Mouse (Mus musculus) intestine, postnatal 0 days (tissue): Measurements from ENCODE around the gene Fbxw20. TPM values are rescaled to one million over a fixed set of nuclear protein-coding genes. Genes with fewer than 3 reads are reported as not detected.
"Not testable (repeated sequence)": the region's sequence is repeated elsewhere in the genome, so short reads cannot be mapped to it uniquely, and the experiment has no call there.

Source experiments
- ATAC-seq: fragments of 200-750 bp; cut with Nextera tagmentation; 2 replicates; pipeline ENCODE4 v1.8.0; 2017; ENCODE audit warnings: mild to moderate bottlenecking, moderate TSS enrichment, moderate library complexity
- H3K27ac ChIP-seq: fragments of 300-500 bp; sonication (generic); 2 replicates; pipeline ENCODE4 v1.5.1; 2014; ENCODE audit warnings: mild to moderate bottlenecking, low read depth, low read length, moderate library complexity
- H3K27me3 ChIP-seq: fragments of 300-500 bp; sonication (generic); replicated peaks from 2 replicates; pipeline ENCODE4 v1.6.1; 2014; ENCODE audit warnings: low read length, mixed read lengths; ENCODE audit not compliant: control insufficient read depth, insufficient read depth
- H3K36me3 ChIP-seq: fragments of 300-500 bp; sonication (generic); 2 replicates; pipeline ENCODE4 v1.6.1; 2014; ENCODE audit warnings: mild to moderate bottlenecking, moderate library complexity; ENCODE audit not compliant: control insufficient read depth, insufficient read depth
- H3K4me1 ChIP-seq: fragments of 300-500 bp; sonication (generic); replicated peaks from 2 replicates; pipeline ENCODE4 v1.6.1; 2014; ENCODE audit warnings: antibody characterized with exemption, low read length, mixed read lengths; ENCODE audit not compliant: control insufficient read depth, insufficient read depth
- H3K4me2 ChIP-seq: fragments of 300-500 bp; sonication (generic); replicated peaks from 2 replicates; pipeline ENCODE4 v1.6.1; 2014; ENCODE audit warnings: low read depth, mild to moderate bottlenecking, moderate library complexity
- H3K4me3 ChIP-seq: fragments of 300-500 bp; sonication (generic); 2 replicates; pipeline ENCODE4 v1.5.1; 2014; ENCODE audit warnings: low read depth, low read length
- H3K9ac ChIP-seq: fragments of 300-500 bp; sonication (generic); 2 replicates; pipeline ENCODE4 v1.6.1; 2014; ENCODE audit warnings: mild to moderate bottlenecking, low read depth, low read length
- H3K9me3 ChIP-seq: fragments of 300-500 bp; sonication (generic); 2 replicates; pipeline ENCODE4 v1.6.1; 2016; ENCODE audit warnings: mixed run types; ENCODE audit not compliant: control insufficient read depth
- CTCF ChIP-seq: sonication (generic); IDR thresholded peaks from 2 replicates; pipeline ENCODE4 v1.5.1; 2016; ENCODE audit warnings: low read depth, mild to moderate bottlenecking, control low read depth, antibody characterized with exemption, moderate library complexity
- WGBS: fragments of 180-500 bp; shearing (Covaris S2); extraction: QIAGEN DNeasy Blood & Tissue Kit; methylation state at CpG from one replicate; pipeline ENCODE4 v1.1.7; 2014; 5-methylcytosine and 5-hydroxymethylcytosine counted together
- polyA plus RNA-seq: library from polyadenylated mRNA; unstranded; fragments of >200 nt; fragmentation: Nextera tagmentation; extraction: Ambion mirVana; gene quantifications from 2 replicates; pipeline ENCODE4 v1.2.1, GENCODE M21; 2015

The Fbxw20 gene
- not detected in 2 replicates for polyA plus RNA-seq

DNA sequence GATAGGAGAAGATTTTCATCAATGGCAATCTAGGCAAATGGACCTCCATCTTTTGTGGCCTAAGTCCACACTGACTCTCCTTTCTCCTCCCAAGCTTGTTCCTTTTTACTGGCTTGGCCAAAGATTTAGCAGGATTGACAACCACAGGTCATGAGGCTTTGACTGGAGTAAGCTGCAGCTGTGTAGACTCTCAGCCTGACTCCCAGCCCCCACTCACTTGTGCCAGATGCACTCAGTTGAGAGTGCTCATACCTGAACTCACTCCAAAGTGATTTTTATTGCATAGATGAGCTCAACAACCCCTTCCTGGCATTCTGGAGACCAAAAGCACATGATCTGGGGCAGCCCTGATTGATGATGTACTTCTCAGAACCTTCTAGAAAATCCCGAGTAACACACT lies at the start of gene Fbxw20:
Gene Fbxw20 (minus strand): TSS at position 101 of the 400 bp plus-strand sequence.
- no peak for ATAC-seq
- Histone ChIP-seq H3K4me2 (no peak within 1 kb of the TSS), H3K4me3 (no peak within 1 kb of the TSS), H3K9me3 (no peaks in the 10 kb centered on the region), H3K9ac (no peak within 1 kb of the TSS), H3K4me1 (no peaks in the 10 kb centered on the region), H3K27me3 (no peaks in the 10 kb centered on the region), H3K36me3 (no peaks in the 10 kb centered on the region), H3K27ac (no peak within 1 kb of the TSS)
- 85% methylated on average over 1 of the region's 1 CpGs for WGBS
- TF ChIP-seq CTCF = no peak

DNA sequence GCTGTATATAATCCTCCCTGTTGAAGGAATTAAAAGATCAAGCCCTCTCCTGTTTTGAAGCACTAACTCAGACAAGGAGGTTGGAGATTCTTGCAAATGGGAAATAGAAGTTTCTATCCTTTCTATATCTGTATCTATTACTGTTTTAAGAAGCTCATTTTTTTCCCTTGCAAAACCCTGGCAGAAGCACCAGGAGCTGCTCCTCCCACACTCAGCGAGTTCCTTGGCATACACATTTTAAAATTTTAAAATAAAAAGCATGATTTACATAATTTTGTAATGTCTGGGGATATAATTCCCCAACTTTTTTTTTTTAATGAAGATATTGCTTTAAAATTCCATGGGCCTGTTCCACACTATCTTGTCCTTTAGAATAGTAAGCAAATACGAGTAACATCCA lies 28.5 kb upstream of the Fbxw20 start:
- Histone ChIP-seq H3K27ac (no peak overlapping the region), H3K4me1 (no peaks in the 10 kb centered on the region), H3K4me3 (no peak overlapping the region), H3K27me3 (no peaks in the 10 kb centered on the region), H3K4me2 (no peak overlapping the region), H3K9ac (no peak overlapping the region), H3K36me3 (no peaks in the 10 kb centered on the region), H3K9me3 (0 out of 2 replicates have a peak, but pooled peaks cover 2% of the 10 kb centered on the region)
- no peak for ATAC-seq
- no peak for TF ChIP-seq CTCF
- WGBS = 77% methylated on average over 2 of the region's 2 CpGs

DNA sequence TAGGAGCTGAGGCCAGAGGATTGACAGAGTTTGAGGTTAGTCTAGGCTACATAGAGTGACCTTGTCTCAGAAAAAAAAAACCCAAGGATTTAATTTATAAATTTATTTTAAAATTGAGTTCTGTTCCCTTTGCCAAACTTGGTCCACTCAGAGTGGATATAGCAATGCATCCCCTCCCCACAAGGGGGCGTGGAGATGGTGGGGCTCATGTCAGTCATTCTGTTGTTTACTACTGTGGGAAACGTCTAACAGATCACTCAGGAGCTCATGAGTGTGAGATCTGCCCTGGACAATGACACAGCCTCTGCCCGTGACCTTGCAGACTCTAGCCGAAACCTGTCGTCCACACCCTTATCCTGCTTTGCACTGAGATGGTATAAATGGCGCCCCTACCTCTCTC lies 16.1 kb downstream of the Fbxw20 start:
- H3K36me3 ChIP-seq = no peaks in the 10 kb centered on the region
- WGBS = 64% methylated on average over 6 of the region's 6 CpGs
- no peak for ATAC-seq
- no peaks in the 10 kb centered on the region for H3K9me3 ChIP-seq
- no peaks in the 10 kb centered on the region for H3K27me3 ChIP-seq
- no peak overlapping the region for H3K9ac ChIP-seq
- TF ChIP-seq CTCF = peak; percentile 50
- H3K4me2 ChIP-seq = no peak overlapping the region
- H3K27ac ChIP-seq = no peak overlapping the region
- H3K4me1 ChIP-seq = no peaks in the 10 kb centered on the region
- H3K4me3 ChIP-seq = no peak overlapping the region

DNA sequence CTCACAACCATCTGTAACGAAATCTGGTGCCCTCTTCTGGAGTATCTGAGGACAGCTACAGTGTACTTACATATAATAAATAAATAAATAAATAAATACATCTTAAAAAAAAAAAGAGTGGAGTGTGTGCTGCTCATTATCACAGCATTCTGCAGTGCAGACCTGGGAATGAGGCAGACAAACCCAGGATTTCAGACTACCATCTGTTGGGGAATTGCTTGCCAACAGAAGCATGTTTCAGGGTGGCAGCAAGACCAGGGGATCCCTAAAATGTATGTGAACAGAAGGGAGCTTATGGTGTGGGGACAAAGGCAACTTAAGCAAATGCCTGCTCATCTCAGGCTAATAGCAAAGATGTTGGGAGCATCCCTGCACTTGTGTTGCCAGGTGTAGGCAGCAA lies 33.2 kb downstream of the Fbxw20 start:
- not testable (repeated sequence) for H3K9ac ChIP-seq, H3K36me3 ChIP-seq, H3K27me3 ChIP-seq, H3K4me2 ChIP-seq, H3K27ac ChIP-seq, H3K9me3 ChIP-seq, ATAC-seq, H3K4me3 ChIP-seq, H3K4me1 ChIP-seq
- WGBS = 60% methylated on average over 1 of the region's 1 CpGs

DNA sequence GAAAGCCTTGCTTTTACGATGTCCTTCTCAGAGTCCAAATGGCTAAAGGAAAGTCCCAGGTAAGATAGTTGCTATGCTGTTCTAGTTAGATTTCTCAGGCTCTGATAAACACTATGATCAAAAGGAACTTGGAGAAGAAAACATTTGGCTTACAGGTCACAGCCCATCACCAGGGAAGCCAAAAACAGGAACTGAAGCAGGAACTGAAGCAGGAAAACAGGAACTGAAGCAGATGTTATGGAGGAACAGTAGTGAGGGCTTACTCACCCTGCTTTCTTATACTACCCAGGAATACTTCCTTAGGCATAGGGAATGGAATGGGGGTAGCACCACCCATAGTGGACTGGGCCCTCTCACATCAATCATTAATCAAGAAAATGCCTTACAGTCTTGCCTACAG lies 34.2 kb downstream of the Fbxw20 start:
- WGBS = 88% methylated on average over 1 of the region's 1 CpGs
- ATAC-seq = no peak
- TF ChIP-seq CTCF = no peak

DNA sequence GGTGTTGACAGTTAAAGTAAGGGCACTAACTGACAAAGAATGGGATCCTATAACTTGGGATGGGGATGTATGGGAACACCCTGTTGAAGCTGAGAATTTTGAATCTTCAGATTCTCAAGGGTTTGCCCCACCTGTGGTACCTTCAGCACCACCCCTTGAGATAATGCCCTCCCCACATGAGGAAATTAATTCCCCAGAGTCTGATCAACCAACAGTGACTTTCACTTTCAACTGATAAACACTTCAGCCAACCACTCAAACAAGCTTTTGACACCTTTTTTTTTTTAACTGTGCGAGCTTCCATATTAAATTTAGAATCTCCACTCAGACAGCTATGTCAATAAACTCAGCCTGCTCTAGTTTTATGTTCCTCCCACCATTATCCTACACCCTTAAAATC lies 35.2 kb downstream of the Fbxw20 start:
- 52% methylated on average over 1 of the region's 1 CpGs for WGBS
- H3K4me1 ChIP-seq = no peaks in the 10 kb centered on the region

More for the DNA sequence above, 34.2 kb downstream of the Fbxw20 start:
- Histone ChIP-seq H3K9me3 (no peaks in the 10 kb centered on the region), H3K4me2 (no peak overlapping the region), H3K27me3 (no peaks in the 10 kb centered on the region), H3K4me3 (no peak overlapping the region), H3K27ac (no peak overlapping the region), H3K36me3 (no peaks in the 10 kb centered on the region), H3K9ac (no peak overlapping the region), H3K4me1 (no peaks in the 10 kb centered on the region)

DNA sequence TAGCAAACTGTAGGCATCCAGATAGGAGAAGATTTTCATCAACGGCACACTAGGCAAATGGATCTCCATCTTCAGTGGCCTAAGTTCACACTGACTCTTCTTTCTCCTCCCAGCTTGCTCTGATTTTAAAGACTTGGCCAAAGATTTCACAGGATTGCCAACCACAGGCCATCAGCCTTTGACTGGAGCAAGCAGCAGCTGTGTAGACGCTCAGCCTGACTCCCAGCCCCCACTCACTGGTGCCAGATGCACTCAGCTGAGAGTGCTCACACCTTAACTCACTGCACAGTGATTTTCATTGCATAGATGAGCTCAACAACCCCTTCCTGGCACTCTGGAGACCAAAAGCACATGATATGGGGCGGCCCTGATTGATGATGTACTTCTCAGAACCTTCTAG lies 38.7 kb downstream of the Fbxw20 start, which contains the start of gene Fbxw13:
Gene Fbxw13 (minus strand): TSS at position 101 of the 400 bp plus-strand sequence.
- H3K4me3 ChIP-seq, H3K4me1 ChIP-seq, H3K36me3 ChIP-seq, H3K27ac ChIP-seq, H3K9me3 ChIP-seq, ATAC-seq, H3K9ac ChIP-seq, H3K27me3 ChIP-seq, H3K4me2 ChIP-seq: not testable (repeated sequence)
- WGBS = 74% methylated on average over 3 of the region's 3 CpGs

More for the DNA sequence above, 35.2 kb downstream of the Fbxw20 start:
- TF ChIP-seq CTCF = no peak
- Histone ChIP-seq H3K9me3 (no peaks in the 10 kb centered on the region), H3K9ac (no peak overlapping the region), H3K36me3 (no peaks in the 10 kb centered on the region), H3K4me3 (no peak overlapping the region), H3K27ac (no peak overlapping the region), H3K27me3 (no peaks in the 10 kb centered on the region), H3K4me2 (no peak overlapping the region)
- ATAC-seq = no peak
